Mouse (Mus musculus): Measurements from ENCODE around the gene Farsb.
A peak's percentile ranks its signal among the peaks of the same experiment; 100 is the strongest.

Farsb gene

DNA sequence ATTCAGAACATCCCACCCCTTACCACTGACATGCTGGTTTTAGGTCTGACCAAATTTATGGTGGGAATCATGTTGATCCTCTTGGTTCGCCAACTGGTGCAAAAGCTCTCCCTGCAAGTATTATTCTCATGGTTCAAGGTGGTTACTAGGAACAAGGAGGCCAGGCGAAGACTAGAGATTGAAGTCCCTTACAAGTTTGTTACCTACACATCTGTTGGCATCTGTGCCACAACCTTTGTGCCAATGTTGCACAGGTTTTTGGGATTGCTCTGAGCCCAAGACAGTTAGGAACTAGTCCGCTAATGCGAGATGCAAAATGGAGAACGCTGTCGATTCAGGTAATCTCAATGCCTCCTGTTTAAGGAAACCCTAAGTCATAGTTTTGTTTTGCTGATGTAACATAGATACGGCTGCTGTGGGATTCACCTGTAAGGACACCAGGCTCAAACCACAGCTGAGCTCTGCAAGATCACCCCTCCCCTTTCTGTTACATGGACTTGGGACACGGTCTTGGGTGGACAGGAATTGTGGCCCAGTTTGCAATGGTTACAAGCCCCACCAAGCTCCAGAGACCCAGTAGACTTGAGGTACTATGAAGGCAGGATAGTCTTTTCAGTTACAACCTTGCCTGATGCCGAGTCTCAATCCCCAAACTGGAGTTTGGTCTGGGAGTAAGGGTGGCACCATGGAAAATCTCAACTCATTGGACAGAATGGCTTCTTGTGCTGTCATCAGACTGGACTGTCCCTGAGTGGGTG, 71.4 kb downstream of the Farsb start:
- no peak for DNase-seq

DNA sequence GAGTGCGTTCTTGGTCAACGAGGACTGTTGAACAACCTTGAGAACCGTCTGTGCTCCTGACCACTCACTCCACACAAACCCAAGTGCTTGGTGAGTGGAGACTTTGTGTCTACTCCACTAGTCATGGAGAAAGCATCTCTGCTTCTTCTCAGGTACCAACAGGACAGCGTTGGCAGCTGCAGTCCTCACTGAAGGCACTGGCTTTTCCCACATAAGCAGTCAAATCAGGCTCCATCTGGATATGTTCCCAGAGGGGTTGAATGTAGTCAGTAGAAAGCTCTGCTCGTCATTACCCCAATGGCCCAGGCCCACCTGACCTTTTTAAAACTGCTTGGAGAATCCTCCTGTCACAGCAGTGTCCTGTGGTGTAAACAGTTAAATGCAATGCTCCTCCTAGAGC, 74.3 kb downstream of the Farsb start:
- DNase-seq, result no peak

GRCm38 (mm10) chr1:78412668-78413067, 76.0 kb downstream of the Farsb start:
- DNase-seq, result peak; percentile 39 to 49

- no peak for DNase-seq
Measured at GRCm38 (mm10) chr1:78409396-78409795, 79.3 kb downstream of the Farsb start.

GRCm38 (mm10) chr1:78401413-78401812, 87.3 kb downstream of the Farsb start:
- no peak for DNase-seq

DNA sequence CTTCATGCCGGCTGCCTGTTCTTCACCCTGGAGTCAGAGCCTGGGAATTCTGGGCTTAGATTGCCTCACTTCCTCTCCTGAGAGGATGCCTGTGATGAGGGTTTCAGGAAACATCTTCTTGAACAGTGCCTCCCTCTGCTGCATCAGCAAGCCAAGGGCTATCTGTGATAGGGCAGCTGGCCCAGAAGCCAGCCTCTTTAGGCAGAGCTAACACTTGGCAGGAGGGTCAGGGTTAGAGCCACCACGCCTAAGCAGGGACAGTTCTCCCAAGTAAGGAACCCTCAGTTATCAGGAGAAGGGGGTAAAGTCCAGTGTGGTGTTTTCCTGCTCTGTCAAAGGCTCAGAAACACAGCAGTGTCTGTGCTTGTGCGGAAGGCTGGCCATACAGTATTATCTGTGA, 88.9 kb downstream of the Farsb start:
- no peak for DNase-seq

GRCm38 (mm10) chr1:78396320-78396913, 92.3 kb downstream of the Farsb start:
- DNase-seq, result peak in 1 of 2 experiments; percentile 25

GRCm38 (mm10) chr1:78395737-78396136, 93.0 kb downstream of the Farsb start:
- DNase-seq, result no peak

DNA sequence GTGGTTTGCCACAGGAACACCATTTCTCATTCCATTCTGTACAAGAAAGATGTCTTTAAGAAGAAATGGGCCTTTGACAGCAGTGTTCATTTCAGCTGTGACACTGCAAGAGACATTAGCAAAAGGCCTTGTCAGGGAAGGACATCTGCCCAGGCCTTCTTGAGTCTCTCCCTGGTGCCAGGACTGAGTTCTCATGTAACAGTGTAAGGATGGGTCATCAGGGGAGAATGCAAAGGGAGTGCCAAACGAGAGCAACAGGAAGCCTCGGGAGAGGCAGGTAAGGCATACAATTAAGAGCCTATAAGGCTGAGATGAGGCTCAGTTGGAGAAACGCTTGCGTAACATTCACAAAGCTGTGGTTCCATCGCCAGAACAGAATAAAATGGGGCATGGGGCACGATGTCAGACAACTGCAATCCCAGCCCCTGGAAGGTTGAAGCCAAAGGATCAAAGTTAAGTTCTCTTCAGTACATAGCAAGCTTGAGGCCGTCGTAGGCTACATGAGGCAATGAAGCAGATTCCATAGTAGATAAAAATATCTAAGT, 93.4 kb downstream of the Farsb start:
- DNase-seq, result no peak

GRCm38 (mm10) chr1:78388848-78389247, 99.8 kb downstream of the Farsb start:
- no peak for DNase-seq

GRCm38 (mm10) chr1:78387854-78388253, 100.8 kb downstream of the Farsb start:
- DNase-seq, result no peak

GRCm38 (mm10) chr1:78380950-78381349, 107.7 kb downstream of the Farsb start:
- no peak for DNase-seq

- no peak for DNase-seq
Measured at GRCm38 (mm10) chr1:78375058-78375457, 113.6 kb downstream of the Farsb start.

DNA sequence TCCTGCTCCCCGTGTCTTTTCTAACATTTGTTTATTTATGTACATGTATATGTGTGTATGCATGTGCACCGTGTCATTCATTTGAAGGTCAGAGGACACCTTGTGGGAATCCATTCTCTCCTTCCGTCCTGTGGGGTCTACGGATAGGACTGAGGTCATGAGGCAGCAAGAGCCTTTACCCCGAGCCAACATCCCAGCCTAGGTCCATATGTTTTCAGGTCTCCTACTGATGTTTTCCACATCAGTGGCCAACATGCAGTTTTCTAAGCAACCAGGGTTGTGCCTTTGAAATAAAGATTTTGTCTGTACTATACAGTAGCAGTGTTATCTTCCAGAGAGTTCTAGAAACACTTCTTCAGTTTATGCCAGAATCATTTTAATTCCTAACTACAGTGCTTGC, 114.9 kb downstream of the Farsb start:
- no peak for DNase-seq

DNA sequence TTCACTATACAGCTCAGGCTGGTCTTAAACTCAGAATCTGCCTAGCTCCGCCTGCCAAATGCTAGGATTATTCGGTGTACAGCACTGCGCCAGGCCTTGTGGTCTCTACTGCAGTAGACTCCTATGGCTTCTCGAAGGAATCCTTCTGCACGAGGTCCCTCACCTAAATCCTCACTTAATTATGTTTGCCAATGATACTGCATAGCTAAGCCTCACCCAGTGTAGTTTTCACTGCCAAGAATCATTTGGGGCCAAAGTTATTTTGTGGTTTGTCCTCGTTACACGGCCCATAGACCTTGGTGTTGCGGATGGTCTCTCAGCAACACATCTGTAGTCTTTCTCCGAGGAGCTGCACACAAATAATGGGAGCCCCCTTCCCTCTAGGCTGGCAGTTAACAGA, 116.4 kb downstream of the Farsb start:
- no peak for DNase-seq

GRCm38 (mm10) chr1:78371569-78372236, 117.0 kb downstream of the Farsb start:
- no peak for DNase-seq

DNA sequence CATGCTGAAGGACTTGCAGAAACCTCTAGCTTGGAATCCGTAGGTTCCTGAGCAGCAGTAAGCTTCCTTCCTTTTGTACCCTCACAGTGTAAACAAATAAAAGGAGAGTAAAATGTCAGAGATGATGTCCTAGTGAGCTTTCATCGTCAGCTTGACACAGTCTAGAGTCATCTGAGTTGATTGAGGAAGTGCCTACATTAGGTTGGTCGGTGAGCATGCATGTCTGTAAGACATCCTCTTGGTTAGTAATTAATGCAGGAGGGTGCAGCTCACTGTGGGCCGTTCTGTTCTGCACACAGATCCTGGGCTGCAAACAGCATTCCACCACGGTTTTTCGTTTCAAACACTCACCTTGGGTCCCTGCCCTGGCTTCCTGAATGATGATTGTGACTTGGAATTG, 118.6 kb downstream of the Farsb start:
- DNase-seq, result no peak
